Mouse (Mus musculus): Measurements from ENCODE around the gene Fam216a.

DNA sequence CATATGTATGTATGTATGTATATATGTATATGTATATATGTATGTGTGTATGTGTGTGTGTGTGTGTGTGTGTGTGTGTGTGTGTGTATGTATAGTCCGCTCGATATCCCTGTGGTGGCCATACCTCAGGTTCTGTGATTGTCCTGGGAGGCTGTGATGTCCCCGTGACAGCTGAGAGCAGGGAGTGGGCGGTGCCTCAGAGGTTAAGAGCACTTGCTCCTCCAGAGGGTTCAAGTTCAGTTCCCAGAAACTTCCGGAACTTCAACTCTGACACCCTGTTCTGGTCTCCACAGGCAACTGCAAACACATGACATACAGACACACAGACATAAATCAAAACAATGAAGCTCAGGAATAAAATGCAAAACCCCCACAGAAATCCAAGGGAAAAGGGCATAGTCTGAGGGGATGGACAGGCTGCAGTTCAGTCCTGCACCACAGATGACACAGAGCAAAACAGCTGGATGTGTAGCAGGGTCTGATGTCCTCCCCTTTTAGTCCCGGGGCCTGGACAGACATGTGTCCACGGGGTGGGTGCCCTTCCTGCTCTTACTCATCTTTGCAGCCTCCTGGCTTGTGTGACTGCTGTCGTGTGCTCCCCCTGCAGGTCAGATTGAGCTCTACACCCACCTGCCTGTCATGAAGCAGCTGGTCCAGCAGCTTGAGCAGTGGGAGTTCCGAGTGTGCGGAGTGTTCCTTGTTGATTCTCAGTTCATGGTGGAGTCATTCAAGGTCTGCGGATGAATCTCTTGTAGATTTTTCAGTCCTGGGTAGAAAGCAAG lies 7.4 kb upstream of the Fam216a start:
- TF ChIP-seq EP300 (IDR thresholded peaks at IDR 0.05; ENCODE audit: low read depth), result no peak
- TF ChIP-seq CTCF (IDR thresholded peaks at IDR 0.05; ENCODE audit: low read depth), result peak; percentile 86
